Mouse (Mus musculus): ENCODE data around the gene Shc4.

Shc4 gene

GRCm38 (mm10) chr2:125685441-125686150, 38.4 kb downstream of the Shc4 start:
- no peak for ATAC-seq (ENCODE audit: insufficient number of reproducible peaks, low FRiP score, low TSS enrichment)

- ATAC-seq (ENCODE audit: insufficient number of reproducible peaks, low FRiP score, low TSS enrichment): no peak
These were observed 39.1 kb downstream of the Shc4 start for GRCm38 (mm10) chr2:125684559-125685440.

- no peak for ATAC-seq (ENCODE audit: insufficient number of reproducible peaks, low FRiP score, low TSS enrichment)
These were observed 40.1 kb downstream of the Shc4 start for GRCm38 (mm10) chr2:125683895-125684294.

- no peak for ATAC-seq (ENCODE audit: insufficient number of reproducible peaks, low FRiP score, low TSS enrichment)
These were observed 42.1 kb downstream of the Shc4 start for GRCm38 (mm10) chr2:125681811-125682210.

GRCm38 (mm10) chr2:125672957-125673631, 50.9 kb downstream of the Shc4 start, which contains the start of gene Eid1:
Eid1 (plus strand) TSS chr2:125673095.
- ATAC-seq (ENCODE audit: insufficient number of reproducible peaks, low FRiP score, low TSS enrichment): peak; percentile 93

- ATAC-seq (ENCODE audit: insufficient number of reproducible peaks, low FRiP score, low TSS enrichment): peak; percentile 78
These were observed 51.4 kb downstream of the Shc4 start for GRCm38 (mm10) chr2:125672568-125672956.

GRCm38 (mm10) chr2:125670846-125671245, 53.1 kb downstream of the Shc4 start:
- no peak for ATAC-seq (ENCODE audit: insufficient number of reproducible peaks, low FRiP score, low TSS enrichment)

- ATAC-seq (ENCODE audit: insufficient number of reproducible peaks, low FRiP score, low TSS enrichment): no peak
These were observed 56.2 kb downstream of the Shc4 start for GRCm38 (mm10) chr2:125667721-125668120.

- no peak for ATAC-seq (ENCODE audit: insufficient number of reproducible peaks, low FRiP score, low TSS enrichment)
These were observed 56.8 kb downstream of the Shc4 start for GRCm38 (mm10) chr2:125667184-125667583.

GRCm38 (mm10) chr2:125666668-125667067, 57.3 kb downstream of the Shc4 start:
- no peak for ATAC-seq (ENCODE audit: insufficient number of reproducible peaks, low FRiP score, low TSS enrichment)

- no peak for ATAC-seq (ENCODE audit: insufficient number of reproducible peaks, low FRiP score, low TSS enrichment)
These were observed 58.0 kb downstream of the Shc4 start for GRCm38 (mm10) chr2:125665909-125666308.

GRCm38 (mm10) chr2:125665213-125665612, 58.7 kb downstream of the Shc4 start:
- no peak for ATAC-seq (ENCODE audit: insufficient number of reproducible peaks, low FRiP score, low TSS enrichment)

GRCm38 (mm10) chr2:125662517-125662916, 61.4 kb downstream of the Shc4 start:
- no peak for ATAC-seq (ENCODE audit: insufficient number of reproducible peaks, low FRiP score, low TSS enrichment)

- no peak for ATAC-seq (ENCODE audit: insufficient number of reproducible peaks, low FRiP score, low TSS enrichment)
These were observed 62.8 kb downstream of the Shc4 start for GRCm38 (mm10) chr2:125661156-125661555.

GRCm38 (mm10) chr2:125660537-125661130, 63.3 kb downstream of the Shc4 start:
- 0 out of 2 replicates have a peak, but pooled peaks have one; percentile 31 for ATAC-seq (ENCODE audit: insufficient number of reproducible peaks, low FRiP score, low TSS enrichment)

GRCm38 (mm10) chr2:125659823-125660536, 64.0 kb downstream of the Shc4 start:
- peak; percentile 83 for ATAC-seq (ENCODE audit: insufficient number of reproducible peaks, low FRiP score, low TSS enrichment)

- ATAC-seq (ENCODE audit: insufficient number of reproducible peaks, low FRiP score, low TSS enrichment): no peak
These were observed 68.6 kb downstream of the Shc4 start for GRCm38 (mm10) chr2:125655391-125655790.

GRCm38 (mm10) chr2:125653286-125653685, 70.7 kb downstream of the Shc4 start:
- no peak for ATAC-seq (ENCODE audit: insufficient number of reproducible peaks, low FRiP score, low TSS enrichment)

GRCm38 (mm10) chr2:125651563-125651962, 72.4 kb downstream of the Shc4 start:
- ATAC-seq (ENCODE audit: insufficient number of reproducible peaks, low FRiP score, low TSS enrichment): no peak
